Mouse (Mus musculus) kidney, postnatal 0 days (tissue): ENCODE data around the gene Lpxn. TPM values are rescaled to one million over a fixed set of nuclear protein-coding genes. Genes with fewer than 3 reads are reported as not detected.
A peak's percentile ranks its signal among the peaks of the same experiment; 100 is the strongest.

Experiments used
- ATAC-seq: fragments of 200-750 bp; cut with Nextera tagmentation; replicated peaks from 2 replicates; pipeline ENCODE4 v1.8.0; 2017; ENCODE audit warnings: low read depth, moderate number of reproducible peaks, moderate TSS enrichment, moderate library complexity; ENCODE audit not compliant: low FRiP score
- DNase-seq: peaks from one replicate; pipeline ENCODE4 v3.0.0-alpha.2; 2016; ENCODE audit warnings: low spot score
- H3K27ac ChIP-seq: fragments of 300-500 bp; sonication (generic); 2 replicates; pipeline ENCODE4 v1.5.1; 2014; ENCODE audit warnings: mild to moderate bottlenecking
- H3K27me3 ChIP-seq: fragments of 300-500 bp; sonication (generic); 2 replicates; pipeline ENCODE4 v1.6.1; 2014; ENCODE audit warnings: low read length, mixed read lengths; ENCODE audit not compliant: insufficient read depth
- H3K36me3 ChIP-seq: fragments of 300-500 bp; sonication (generic); 2 replicates; pipeline ENCODE4 v1.6.1; 2014; ENCODE audit warnings: low read length, mixed read lengths; ENCODE audit not compliant: insufficient read depth
- H3K4me1 ChIP-seq: fragments of 300-500 bp; sonication (generic); replicated peaks from 2 replicates; pipeline ENCODE4 v1.6.1; 2014; ENCODE audit warnings: antibody characterized with exemption, low read length, mixed read lengths; ENCODE audit not compliant: insufficient read depth
- H3K4me2 ChIP-seq: fragments of 300-500 bp; sonication (generic); 2 replicates; pipeline ENCODE4 v1.6.1; 2014; ENCODE audit warnings: mild to moderate bottlenecking, low read length, moderate library complexity, mixed read lengths
- H3K4me3 ChIP-seq: fragments of 300-500 bp; sonication (generic); replicated peaks from 2 replicates; pipeline ENCODE4 v1.5.1; 2014; ENCODE audit warnings: low read depth, low read length
- H3K9ac ChIP-seq: fragments of 300-500 bp; sonication (generic); 2 replicates; pipeline ENCODE4 v1.6.1; 2014; ENCODE audit warnings: low read depth, low read length
- H3K9me3 ChIP-seq: fragments of 300-500 bp; sonication (generic); replicated peaks from 2 replicates; pipeline ENCODE4 v1.6.1; 2016; ENCODE audit warnings: low read length, inconsistent platforms, mixed read lengths
- CTCF ChIP-seq: IDR thresholded peaks from 2 replicates; pipeline ENCODE4 v1.5.1; 2016; ENCODE audit warnings: antibody characterized with exemption, low read depth, mild to moderate bottlenecking, moderate library complexity
- WGBS: fragments of 180-500 bp; shearing (Covaris S2); extraction: QIAGEN DNeasy Blood & Tissue Kit; methylation state at CpG from one replicate; pipeline ENCODE4 v1.1.7; 2014; 5-methylcytosine and 5-hydroxymethylcytosine counted together
- polyA plus RNA-seq: library from polyadenylated mRNA; unstranded; fragments of >200 nt; fragmentation: Nextera tagmentation; extraction: Ambion mirVana; gene quantifications from 2 replicates; pipeline ENCODE4 v1.2.1, GENCODE M21; 2015

The Lpxn gene
- polyA plus RNA-seq, 1 experiment from 2014 or later: 2.2 TPM

DNA sequence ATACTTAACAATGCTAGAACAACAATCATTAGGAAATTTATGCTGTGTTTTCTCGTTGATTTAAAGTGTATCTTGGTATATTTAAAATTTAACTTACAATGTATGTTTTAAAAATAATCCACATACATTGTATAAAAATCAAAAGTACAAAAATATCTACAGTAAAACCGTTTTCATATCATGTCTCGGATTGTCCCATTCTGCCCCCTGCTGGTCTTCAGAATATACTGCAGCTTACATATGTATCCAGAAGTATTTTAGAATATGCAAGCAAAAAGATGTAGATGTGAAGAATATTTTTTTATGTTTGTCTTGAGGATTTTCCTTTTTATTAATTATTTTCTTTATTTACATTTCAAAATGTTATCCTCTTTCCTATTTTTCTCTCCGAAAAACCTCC is 24.4 kb downstream of the Lpxn start:
- H3K9ac ChIP-seq: no peak overlapping the region
- ATAC-seq: no peak
- no peak overlapping the region for H3K27ac ChIP-seq
- no peaks in the 10 kb centered on the region for H3K4me1 ChIP-seq
- peak; percentile 85 for TF ChIP-seq CTCF
- peak; percentile 68 for DNase-seq
- no peak overlapping the region for H3K4me2 ChIP-seq
- no peak overlapping the region for H3K4me3 ChIP-seq
- H3K36me3 ChIP-seq: no peaks in the 10 kb centered on the region
- 28% methylated on average over 4 of the region's 4 CpGs for WGBS
- H3K9me3 ChIP-seq: no peaks in the 10 kb centered on the region
- H3K27me3 ChIP-seq: no peaks in the 10 kb centered on the region

DNA sequence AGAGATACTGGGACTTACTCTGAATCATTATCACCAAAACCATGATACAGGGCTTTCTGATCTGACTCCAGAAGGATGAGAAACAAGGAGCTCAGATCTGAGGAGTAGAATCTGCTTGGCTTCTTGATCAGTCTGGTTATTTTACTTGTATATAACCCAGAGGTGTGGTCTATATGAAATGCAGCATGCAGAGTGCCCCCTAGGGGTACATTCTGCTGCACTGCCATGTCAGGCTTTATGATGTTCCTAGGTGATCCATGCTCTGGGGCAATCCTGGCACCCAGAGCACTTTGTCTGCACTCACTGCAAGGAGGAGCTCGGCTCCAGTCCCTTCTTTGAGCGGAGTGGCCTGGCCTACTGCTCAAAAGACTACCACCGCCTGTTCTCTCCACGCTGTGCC is 28.6 kb downstream of the Lpxn start:
- TF ChIP-seq CTCF: peak; percentile 19; the same call in 1 of the 2 replicates
- Histone ChIP-seq H3K4me2 (no peak overlapping the region), H3K27ac (no peak overlapping the region), H3K4me1 (no peaks in the 10 kb centered on the region), H3K27me3 (no peaks in the 10 kb centered on the region), H3K9me3 (no peaks in the 10 kb centered on the region), H3K36me3 (no peaks in the 10 kb centered on the region), H3K4me3 (no peak overlapping the region), H3K9ac (no peak overlapping the region)
- 77% methylated on average over 4 of the region's 4 CpGs for whole genome bisulfite sequencing
- DNase-seq: no peak
- ATAC-seq: no peak

DNA sequence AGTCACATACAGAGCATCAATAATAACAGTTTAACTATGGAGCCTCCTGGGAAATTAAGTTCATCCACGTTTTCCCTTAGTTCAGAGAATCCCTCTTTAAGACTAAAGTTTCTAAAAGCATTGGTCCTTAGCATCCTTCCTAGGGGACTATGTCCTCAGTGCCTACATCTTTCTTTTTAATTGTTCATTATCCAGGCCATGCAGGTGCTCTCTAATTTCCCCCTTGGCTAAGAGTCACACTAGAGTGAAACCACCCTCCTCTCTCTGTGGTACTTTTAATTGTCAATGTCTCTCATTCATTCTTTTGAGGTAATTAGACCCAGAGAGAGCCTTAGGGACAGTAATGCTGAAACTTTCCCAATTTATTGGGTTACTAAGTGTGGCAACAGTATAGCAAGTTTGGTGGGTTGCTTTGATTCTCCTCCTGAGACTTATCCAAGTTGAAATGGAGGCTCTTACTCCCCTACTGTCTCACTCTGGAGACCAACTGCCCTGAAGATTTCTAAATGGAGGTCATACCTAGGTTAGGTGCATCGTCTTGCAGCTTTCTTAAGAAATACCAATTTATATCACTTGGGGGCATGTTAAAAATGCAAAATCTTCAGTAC is 34.9 kb downstream of the Lpxn start:
- H3K27ac ChIP-seq: 0 out of 2 replicates have a peak overlapping the region, but pooled peaks have one; percentile 25

DNA sequence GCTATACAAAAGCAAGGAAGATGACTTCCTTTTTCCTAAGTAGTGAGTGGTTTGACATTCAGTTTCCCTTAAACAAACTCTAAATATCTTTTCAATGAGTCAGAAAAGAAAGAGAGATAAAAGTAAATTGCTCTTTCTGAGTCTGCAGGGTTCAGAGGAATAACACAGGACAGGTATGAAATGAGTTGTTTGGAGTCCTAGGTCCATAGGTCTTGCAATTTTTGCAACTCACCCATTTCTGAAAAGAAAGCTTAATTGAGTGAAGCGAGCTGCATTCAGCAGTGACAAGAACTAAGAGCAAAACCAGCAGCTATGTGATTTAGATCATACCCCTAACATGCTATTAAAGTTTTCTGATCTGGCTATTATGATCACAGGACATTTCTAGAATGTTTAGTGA is 35.6 kb downstream of the Lpxn start:
- WGBS: 71% methylated on average over 1 of the region's 1 CpGs
- TF ChIP-seq CTCF: no peak
- no peak; the same call in 1 of the 2 replicates for ATAC-seq
- Histone ChIP-seq H3K9me3 (no peaks in the 10 kb centered on the region), H3K4me3 (no peak overlapping the region), H3K4me2 (no peak overlapping the region), H3K27me3 (no peaks in the 10 kb centered on the region), H3K4me1 (no peaks in the 10 kb centered on the region), H3K27ac (no peak overlapping the region), H3K9ac (no peak overlapping the region), H3K36me3 (no peaks in the 10 kb centered on the region)
- DNase-seq: peak; percentile 6

More for the DNA sequence above, 34.9 kb downstream of the Lpxn start:
- no peak for TF ChIP-seq CTCF
- Histone ChIP-seq H3K9me3 (no peaks in the 10 kb centered on the region), H3K9ac (no peak overlapping the region), H3K27me3 (no peaks in the 10 kb centered on the region), H3K4me1 (no peaks in the 10 kb centered on the region), H3K4me2 (no peak overlapping the region), H3K4me3 (no peak overlapping the region), H3K36me3 (no peaks in the 10 kb centered on the region)
- DNase-seq (no peak), ATAC-seq (no peak)
- WGBS: 59% methylated on average over 2 of the region's 2 CpGs

DNA sequence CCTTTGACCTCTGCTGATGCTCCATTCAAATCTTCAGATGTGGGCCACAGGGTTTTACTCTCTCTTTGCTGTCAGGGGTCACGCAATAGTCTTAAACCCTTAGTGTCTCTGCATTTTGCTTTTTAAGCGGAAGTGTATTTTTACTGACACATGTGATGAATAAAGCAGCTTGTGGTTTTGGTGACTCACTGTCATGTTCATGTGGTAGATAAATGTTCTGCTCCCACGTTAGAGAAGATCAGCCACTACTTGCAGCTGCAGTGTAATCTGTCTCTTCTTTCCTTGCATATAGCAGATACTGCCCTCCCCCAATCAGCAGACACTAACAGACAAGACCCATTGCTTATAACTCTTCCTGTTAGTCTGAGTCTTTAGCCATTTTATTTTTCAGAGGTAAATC is 37.6 kb downstream of the Lpxn start:
- H3K9me3 ChIP-seq: no peaks in the 10 kb centered on the region
- H3K9ac ChIP-seq: no peak overlapping the region
- ATAC-seq (no peak), DNase-seq (no peak)
- no peaks in the 10 kb centered on the region for H3K4me1 ChIP-seq
- no peaks in the 10 kb centered on the region for H3K36me3 ChIP-seq
- H3K4me3 ChIP-seq: no peak overlapping the region
- no peak overlapping the region for H3K27ac ChIP-seq
- 74% methylated on average over 3 of the region's 3 CpGs for WGBS
- H3K4me2 ChIP-seq: no peak overlapping the region
- H3K27me3 ChIP-seq: no peaks in the 10 kb centered on the region
- no peak for TF ChIP-seq CTCF

DNA sequence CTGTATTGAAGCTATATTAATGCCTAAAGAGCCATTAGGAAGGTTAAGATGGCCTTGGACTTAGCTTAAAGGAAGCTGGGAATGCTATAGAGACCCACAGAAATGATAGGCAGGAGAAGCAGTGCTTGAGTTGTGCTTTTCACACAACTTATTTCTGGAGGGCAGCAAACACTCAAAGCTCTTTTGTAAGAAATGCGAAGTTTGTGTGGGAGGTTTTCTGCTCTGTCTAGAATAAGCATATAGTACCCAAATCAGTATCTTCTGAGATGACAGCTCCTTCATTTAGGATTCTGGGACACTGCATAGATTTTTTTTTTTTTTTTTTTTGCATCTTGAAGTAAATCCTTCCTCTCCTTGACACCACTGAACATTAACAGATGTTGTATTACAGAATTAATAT is 42.5 kb downstream of the Lpxn start:
- Histone ChIP-seq H3K27ac (no peak overlapping the region), H3K4me2 (no peak overlapping the region), H3K9ac (no peak overlapping the region), H3K36me3 (no peaks in the 10 kb centered on the region), H3K4me3 (no peak overlapping the region), H3K4me1 (no peaks in the 10 kb centered on the region), H3K27me3 (no peaks in the 10 kb centered on the region), H3K9me3 (no peaks in the 10 kb centered on the region)
- DNase-seq: no peak
- no peak for TF ChIP-seq CTCF
- 85% methylated on average over 1 of the region's 1 CpGs for WGBS
- ATAC-seq: no peak

DNA sequence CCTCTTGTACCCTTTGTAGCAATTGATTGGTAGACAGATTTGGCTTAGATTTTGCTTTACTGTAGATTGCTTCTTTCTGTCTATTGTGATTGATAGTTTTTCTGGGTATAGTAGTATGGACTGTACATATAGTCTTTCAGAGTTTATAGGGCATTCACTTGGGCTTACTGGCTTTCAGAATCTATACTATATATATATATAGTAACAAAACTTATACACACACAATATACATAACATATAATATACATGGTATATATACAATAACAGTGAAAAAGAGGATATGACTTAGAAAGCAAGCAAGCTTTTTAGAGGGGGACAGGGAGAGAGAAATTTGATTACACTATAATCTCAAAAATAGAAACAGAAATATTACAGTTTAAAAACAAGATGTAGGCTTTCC is 50.4 kb downstream of the Lpxn start, which contains the start of gene Gm5244:
Gene Gm5244, plus strand, starts transcription at position 301 of the 400 bp plus-strand sequence.
- H3K9ac ChIP-seq: no peak within 1 kb of the TSS
- no peaks in the 10 kb centered on the region for H3K36me3 ChIP-seq
- H3K4me1 ChIP-seq: no peaks in the 10 kb centered on the region
- H3K4me2 ChIP-seq: no peak within 1 kb of the TSS
- H3K9me3 ChIP-seq: no peaks in the 10 kb centered on the region
- ATAC-seq (no peak), DNase-seq (no peak)
- no peak within 1 kb of the TSS for H3K4me3 ChIP-seq
- TF ChIP-seq CTCF: no peak
- H3K27me3 ChIP-seq: no peaks in the 10 kb centered on the region
- no peak within 1 kb of the TSS for H3K27ac ChIP-seq
